Mouse (Mus musculus) adrenal gland, adult 18-20 months (tissue): ENCODE results near the gene Adamts7. TPM values are rescaled to one million over a fixed set of nuclear protein-coding genes. Genes with fewer than 3 reads are reported as not detected.

Experiments
- DNase-seq, 2 experiments: peaks; one replicate each; pipeline ENCODE4 v3.0.0; 2021 to 2022; ENCODE audit warnings: low spot score in 2 of 2
- total RNA-seq, 2 experiments: library from RNA; stranded (reverse); gene quantifications; 1 replicate in 1 of 2; 2 replicates in 1 of 2; pipeline ENCODE4 v1.2.3; 2021

The Adamts7 gene
- total RNA-seq, 2 experiments from 2014 or later: 2.4 to 2.8 TPM

DNA sequence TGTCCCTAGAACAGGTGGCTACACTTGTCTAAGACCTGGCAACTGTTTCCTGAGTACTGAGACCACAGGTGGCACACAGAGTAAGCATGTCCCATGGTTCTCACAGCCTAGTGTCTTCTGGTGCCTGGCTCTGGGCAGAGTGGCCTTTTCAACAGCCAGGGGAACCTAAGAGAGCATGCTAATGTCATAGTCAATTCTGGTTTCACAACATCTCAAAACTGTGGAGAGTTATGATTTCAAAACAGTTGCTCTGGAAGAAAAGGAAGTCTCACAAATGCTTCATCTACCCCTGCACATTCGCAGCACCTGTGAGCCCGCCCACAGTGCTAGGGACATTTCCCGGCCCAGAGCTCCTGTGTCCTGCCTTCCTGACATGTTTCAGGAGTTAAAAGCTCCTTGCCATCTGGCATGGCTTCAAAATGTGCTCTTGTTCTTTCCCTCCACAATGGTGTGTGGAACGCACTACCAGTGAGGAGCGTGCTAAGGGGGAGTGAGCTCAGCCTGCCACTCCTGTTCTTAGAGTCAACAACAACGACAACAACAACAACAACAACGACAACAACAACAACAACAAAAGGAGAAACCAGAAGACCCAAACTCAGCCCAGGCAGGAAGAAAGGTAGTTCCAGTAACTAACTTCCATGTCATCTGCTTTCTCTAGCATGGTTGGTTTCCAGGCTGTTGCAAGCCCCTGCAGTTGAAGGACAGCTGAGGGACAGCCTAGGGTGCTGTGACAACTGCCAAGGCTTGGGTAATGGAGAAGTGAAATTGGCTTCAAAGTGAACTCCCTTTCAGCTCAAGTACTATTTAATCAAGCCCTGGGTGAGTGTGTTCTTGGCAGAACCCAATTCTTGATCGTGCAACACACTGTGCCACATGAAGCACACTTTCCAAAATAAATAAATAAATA is 70.2 kb downstream of the Adamts7 start:
- DNase-seq: no peak

- no peak for DNase-seq
These were observed 71.1 kb downstream of the Adamts7 start for GRCm38 (mm10) chr9:90233906-90234419.

DNA sequence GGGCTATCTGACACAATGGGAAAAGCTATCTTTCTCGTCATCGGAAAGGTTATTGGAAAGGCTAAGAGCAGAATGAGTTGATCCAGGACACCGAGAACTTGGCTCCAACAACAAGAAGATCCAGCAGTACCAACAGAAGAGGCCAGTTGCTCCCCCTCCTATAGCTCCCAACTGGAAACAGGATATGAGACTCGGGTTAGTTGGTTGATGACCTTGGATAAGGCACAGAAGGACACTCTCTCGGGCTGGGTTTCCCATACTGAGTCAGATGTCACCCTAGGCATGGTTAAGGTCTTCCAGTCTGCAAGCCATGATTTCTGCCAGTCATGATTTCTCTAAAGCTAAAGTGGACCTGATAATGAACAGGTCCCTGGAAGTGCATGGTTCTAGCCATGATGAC is 71.9 kb downstream of the Adamts7 start:
- no peak for DNase-seq

DNA sequence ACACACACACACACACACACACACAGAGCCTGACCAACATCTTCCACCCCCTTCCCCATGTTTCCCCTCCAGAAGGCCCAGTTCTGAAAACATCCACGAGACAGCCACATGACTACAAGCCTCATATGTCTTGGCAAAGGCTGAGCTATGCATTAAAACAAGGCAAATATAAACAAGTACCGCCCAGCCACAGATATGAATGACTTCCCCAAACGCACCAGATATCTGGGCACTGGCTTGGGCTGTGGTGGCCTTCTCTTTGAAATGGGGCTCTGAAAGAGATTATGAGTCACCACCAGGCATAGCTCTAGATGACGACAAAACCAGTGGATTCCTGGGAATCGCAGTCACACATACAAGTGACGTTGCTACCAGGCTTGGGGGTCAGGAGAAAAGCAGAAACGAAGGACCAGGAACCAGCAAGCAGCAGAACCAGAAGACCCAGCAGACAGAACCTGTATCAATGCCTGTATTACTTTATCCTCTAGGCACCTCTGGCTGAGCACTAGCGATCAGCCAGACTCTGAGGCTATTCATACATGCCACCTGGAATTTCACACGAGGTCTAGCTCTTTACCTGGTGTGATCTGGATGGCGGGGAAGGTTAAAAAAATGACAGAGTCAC is 72.5 kb downstream of the Adamts7 start:
- no peak for DNase-seq

- no peak for DNase-seq
These were observed 73.9 kb downstream of the Adamts7 start for GRCm38 (mm10) chr9:90236817-90237216.

- no peak for DNase-seq
These were observed 74.6 kb downstream of the Adamts7 start for GRCm38 (mm10) chr9:90237232-90238062.

DNA sequence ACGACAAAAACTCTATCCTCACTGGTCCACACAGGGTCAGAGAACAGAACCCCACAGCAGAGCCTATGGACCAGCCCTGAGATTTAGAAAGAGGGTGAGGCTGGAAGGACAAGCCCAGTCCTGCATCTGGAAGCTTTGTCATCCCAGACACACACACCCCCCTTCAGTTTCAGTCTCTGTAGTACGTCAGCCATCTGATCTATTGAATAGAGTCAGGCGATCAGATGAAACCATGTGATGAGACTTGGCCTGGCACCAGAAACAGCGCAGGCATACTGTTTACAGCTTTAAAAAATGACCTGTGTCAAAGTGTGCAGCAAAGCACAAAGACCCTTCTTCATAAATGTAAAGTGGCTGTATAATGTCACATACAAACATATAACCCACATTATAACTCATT is 77.7 kb downstream of the Adamts7 start:
- no peak for DNase-seq

DNA sequence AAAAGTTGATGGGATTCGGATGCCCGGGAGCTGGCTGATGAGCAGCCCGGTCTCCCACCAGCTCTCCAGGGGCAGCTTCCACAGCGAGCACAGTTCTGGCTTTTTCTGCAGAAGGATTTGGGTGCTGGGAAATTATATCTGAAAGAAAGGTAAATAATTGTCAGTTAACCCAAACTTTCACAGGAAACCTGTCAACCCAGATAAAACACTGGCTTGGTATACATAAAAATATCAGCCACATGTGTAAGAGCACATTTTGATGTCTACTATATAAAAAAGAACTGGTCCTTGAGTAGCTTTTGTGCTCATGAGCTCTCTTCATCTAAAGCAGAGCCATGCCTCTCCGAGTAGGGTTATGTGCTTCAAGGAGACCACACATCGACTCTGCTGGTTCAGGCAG is 78.2 kb downstream of the Adamts7 start:
- no peak for DNase-seq

DNA sequence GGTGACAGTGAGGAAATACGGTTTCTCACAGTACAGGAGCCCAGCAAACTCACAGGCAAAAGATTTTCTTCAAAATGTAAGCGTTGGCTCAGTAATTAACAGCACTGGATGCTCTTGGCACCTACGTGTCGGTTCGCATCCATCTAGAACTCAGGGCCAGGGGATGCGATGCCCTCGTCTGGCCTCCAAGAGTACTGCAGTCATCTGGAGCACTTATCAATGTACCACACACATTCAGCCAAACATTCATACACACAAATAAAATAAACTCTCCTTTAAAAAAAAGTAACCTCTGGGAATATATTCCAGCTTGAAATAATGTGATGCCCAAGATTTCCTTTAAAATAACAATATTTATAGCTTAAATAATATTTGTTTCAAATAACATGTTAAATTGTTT is 78.7 kb downstream of the Adamts7 start:
- DNase-seq: no peak

DNA sequence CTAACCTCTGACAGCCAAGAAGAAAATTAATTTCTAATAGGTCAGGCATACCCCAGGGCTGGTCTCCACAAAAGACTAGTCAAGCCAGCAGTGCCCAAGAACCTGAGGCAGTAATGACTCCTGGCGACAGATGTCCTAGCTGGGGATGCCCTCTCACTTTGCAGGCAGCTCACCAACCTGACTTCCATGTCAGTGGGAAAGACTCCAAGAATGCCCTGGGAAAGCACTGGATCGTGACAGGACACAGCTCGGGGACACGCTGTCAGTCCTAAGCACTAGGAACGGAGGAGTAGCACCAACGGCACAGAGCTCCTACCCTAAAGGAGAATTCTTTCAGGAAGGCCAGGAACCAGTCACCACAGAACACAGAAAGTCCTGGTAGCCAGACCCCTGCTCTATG is 79.4 kb downstream of the Adamts7 start:
- no peak for DNase-seq

DNA sequence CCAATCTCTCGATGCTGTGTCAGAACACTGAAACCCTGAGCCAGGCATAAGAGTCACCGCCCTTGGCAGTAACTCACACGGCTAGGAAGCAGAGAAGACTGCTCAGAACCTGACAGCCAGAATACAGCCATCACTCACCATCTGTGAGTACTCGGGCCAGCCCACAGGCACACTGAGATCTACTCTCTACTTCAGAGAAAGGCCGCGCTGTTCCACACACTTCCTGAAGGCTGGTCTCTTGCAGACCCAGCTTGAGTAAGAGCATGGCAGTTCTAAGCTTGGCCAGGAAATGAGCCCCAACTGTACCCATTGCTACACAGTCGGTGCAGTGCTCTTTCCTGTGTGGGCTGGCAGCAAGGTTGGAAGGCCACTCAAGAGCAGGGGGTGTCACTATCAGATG is 80.0 kb downstream of the Adamts7 start:
- DNase-seq: no peak

- no peak for DNase-seq
These were observed 81.7 kb downstream of the Adamts7 start for GRCm38 (mm10) chr9:90244301-90245151.

DNA sequence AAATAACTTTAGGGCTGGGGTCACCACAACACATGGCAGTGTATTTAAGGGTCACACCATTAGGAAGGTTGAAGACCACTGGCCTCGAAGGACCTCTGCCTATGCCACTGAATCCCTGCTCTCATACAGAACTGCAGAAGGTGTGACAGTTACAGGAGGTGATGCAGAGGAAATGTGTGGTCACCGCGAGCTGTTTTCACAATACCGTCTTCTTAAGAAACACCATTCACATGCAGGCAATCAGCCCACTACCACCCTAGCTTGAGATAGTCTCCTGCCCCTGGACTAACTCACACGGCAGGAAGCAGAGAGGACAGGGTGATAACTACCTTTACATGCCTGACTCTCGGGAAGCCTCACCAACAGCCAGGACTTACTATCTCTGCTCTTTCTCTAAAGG is 82.3 kb downstream of the Adamts7 start:
- no peak for DNase-seq

DNA sequence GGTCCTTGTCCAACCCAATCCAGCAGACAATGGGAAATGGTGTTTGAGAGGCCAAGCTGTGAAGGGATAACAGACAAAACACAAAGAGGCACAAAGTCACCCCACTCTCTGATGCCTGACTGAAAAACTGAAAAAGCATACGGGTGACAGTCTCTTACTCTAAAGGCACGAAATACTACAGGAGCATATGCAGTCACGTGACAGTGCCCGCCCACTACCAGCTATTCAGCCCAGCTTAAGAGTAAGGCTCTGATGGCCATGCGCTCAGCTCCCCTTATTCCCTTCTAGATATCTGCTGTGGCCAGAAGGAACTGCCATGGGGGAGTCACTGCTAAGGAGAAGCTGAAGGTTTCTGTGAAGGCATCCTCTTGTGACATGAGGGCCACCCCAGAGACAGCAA is 82.9 kb downstream of the Adamts7 start:
- no peak for DNase-seq

DNA sequence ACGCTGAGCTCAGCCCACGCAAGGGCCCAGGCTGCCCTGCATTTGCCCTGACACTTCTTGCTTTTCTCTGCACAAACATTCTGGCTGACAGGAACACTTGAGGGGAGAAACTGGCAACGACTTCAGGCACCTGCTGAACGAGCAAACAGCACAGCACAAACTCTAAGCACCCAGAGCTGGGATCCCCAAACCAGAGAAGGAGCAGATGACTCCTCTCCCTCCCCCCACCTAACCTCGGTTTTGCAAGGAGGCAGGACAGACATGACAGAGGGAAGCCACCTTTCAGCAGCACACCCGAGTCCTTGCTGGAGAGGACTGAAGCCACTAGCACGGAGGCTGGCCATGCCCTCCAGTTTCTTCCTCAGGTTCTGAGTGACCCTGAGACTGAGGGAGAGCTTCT is 84.4 kb downstream of the Adamts7 start:
- DNase-seq: no peak

GRCm38 (mm10) chr9:90248326-90248725 is 85.5 kb downstream of the Adamts7 start:
- DNase-seq: no peak

- DNase-seq: no peak
These were observed 86.2 kb downstream of the Adamts7 start for GRCm38 (mm10) chr9:90249036-90249435.

- DNase-seq: no peak
These were observed 87.4 kb downstream of the Adamts7 start for GRCm38 (mm10) chr9:90250141-90250775.

GRCm38 (mm10) chr9:90250964-90251750 is 88.3 kb downstream of the Adamts7 start:
- DNase-seq: no peak
